Mouse (Mus musculus): ENCODE results near the gene Ube2l3. TPM values are rescaled to one million over a fixed set of nuclear protein-coding genes. Genes with fewer than 3 reads are reported as not detected.

Ube2l3 gene
- polyA plus RNA-seq, 1 experiment: 103 TPM

- H3K4me1 ChIP-seq: peaks cover 51% of the 10 kb centered on the region
- H3K27me3 ChIP-seq (replicated peaks): peaks cover 2% of the 10 kb centered on the region
- peak overlapping the region; percentile 96 for H3K4me3 ChIP-seq (replicated peaks)
- no peaks in the 10 kb centered on the region for H3K9me3 ChIP-seq
- TF ChIP-seq GATA1 (IDR thresholded peaks at IDR 0.05; ENCODE audit: borderline replicate concordance, low read length) (no peak), FLI1 (IDR thresholded peaks at IDR 0.05; ENCODE audit: low read length) (no peak)
- H3K36me3 ChIP-seq (replicated peaks; ENCODE audit: low read length): peaks cover 14% of the 10 kb centered on the region
Measured at GRCm38 (mm10) chr16:17131191-17132088, 71.0 kb downstream of the Ube2l3 start.

- Histone ChIP-seq H3K4me3 (replicated peaks) (no peak overlapping the region), H3K36me3 (replicated peaks; ENCODE audit: low read length) (peaks cover 26% of the 10 kb centered on the region), H3K9me3 (no peaks in the 10 kb centered on the region), H3K4me1 (peaks cover 69% of the 10 kb centered on the region), H3K27me3 (replicated peaks) (no peaks in the 10 kb centered on the region)
- TF ChIP-seq GATA1 (IDR thresholded peaks at IDR 0.05; ENCODE audit: borderline replicate concordance, low read length): no peak
- no peak for TF ChIP-seq FLI1 (IDR thresholded peaks at IDR 0.05; ENCODE audit: low read length)
Measured at GRCm38 (mm10) chr16:17127292-17127691, 75.2 kb downstream of the Ube2l3 start.

- H3K27me3 ChIP-seq (replicated peaks): no peaks in the 10 kb centered on the region
- peaks cover 43% of the 10 kb centered on the region for H3K36me3 ChIP-seq (replicated peaks; ENCODE audit: low read length)
- peak within 1 kb of the TSS; percentile 94 for H3K4me3 ChIP-seq (replicated peaks)
- peaks cover 51% of the 10 kb centered on the region for H3K4me1 ChIP-seq
- H3K9me3 ChIP-seq: no peaks in the 10 kb centered on the region
- TF ChIP-seq FLI1 (IDR thresholded peaks at IDR 0.05; ENCODE audit: low read length) (no peak), GATA1 (IDR thresholded peaks at IDR 0.05; ENCODE audit: borderline replicate concordance, low read length) (no peak)
Measured at GRCm38 (mm10) chr16:17124871-17125520, 77.5 kb downstream of the Ube2l3 start, which contains the start of gene 2610318N02Rik. TSS of gene 2610318N02Rik (minus strand) at chr16:17125167.

GRCm38 (mm10) chr16:17124119-17124870, 78.2 kb downstream of the Ube2l3 start:
- TF ChIP-seq GATA1 (IDR thresholded peaks at IDR 0.05; ENCODE audit: borderline replicate concordance, low read length): no peak
- no peak for TF ChIP-seq FLI1 (IDR thresholded peaks at IDR 0.05; ENCODE audit: low read length)
- no peaks in the 10 kb centered on the region for H3K27me3 ChIP-seq (replicated peaks)
- H3K36me3 ChIP-seq (replicated peaks; ENCODE audit: low read length): peaks cover 43% of the 10 kb centered on the region
- peak overlapping the region; percentile 94 for H3K4me3 ChIP-seq (replicated peaks)
- H3K9me3 ChIP-seq: no peaks in the 10 kb centered on the region
- peaks cover 45% of the 10 kb centered on the region for H3K4me1 ChIP-seq

- Histone ChIP-seq H3K4me3 (replicated peaks) (no peak overlapping the region), H3K9me3 (no peaks in the 10 kb centered on the region), H3K36me3 (replicated peaks; ENCODE audit: low read length) (peaks cover 68% of the 10 kb centered on the region), H3K27me3 (replicated peaks) (no peaks in the 10 kb centered on the region), H3K4me1 (peaks cover 48% of the 10 kb centered on the region)
- TF ChIP-seq FLI1 (IDR thresholded peaks at IDR 0.05; ENCODE audit: low read length) (no peak), GATA1 (IDR thresholded peaks at IDR 0.05; ENCODE audit: borderline replicate concordance, low read length) (no peak)
Measured at GRCm38 (mm10) chr16:17121569-17121968, 80.9 kb downstream of the Ube2l3 start.

GRCm38 (mm10) chr16:17117309-17117799, 85.1 kb downstream of the Ube2l3 start:
- no peak for TF ChIP-seq FLI1 (IDR thresholded peaks at IDR 0.05; ENCODE audit: low read length)
- no peak for TF ChIP-seq GATA1 (IDR thresholded peaks at IDR 0.05; ENCODE audit: borderline replicate concordance, low read length)
- no peak overlapping the region for H3K4me3 ChIP-seq (replicated peaks)
- H3K9me3 ChIP-seq: no peaks in the 10 kb centered on the region
- peaks cover 89% of the 10 kb centered on the region for H3K36me3 ChIP-seq (replicated peaks; ENCODE audit: low read length)
- H3K4me1 ChIP-seq: peaks cover 10% of the 10 kb centered on the region
- H3K27me3 ChIP-seq (replicated peaks): no peaks in the 10 kb centered on the region

GRCm38 (mm10) chr16:17110771-17111743, 91.4 kb downstream of the Ube2l3 start, which contains the start of gene Ppil2:
TSS of gene Ppil2 (minus strand) at chr16:17111257.
- Histone ChIP-seq H3K9me3 (no peaks in the 10 kb centered on the region), H3K27me3 (replicated peaks) (no peaks in the 10 kb centered on the region), H3K4me1 (peaks cover 24% of the 10 kb centered on the region), H3K4me3 (replicated peaks) (peak within 1 kb of the TSS; percentile 99), H3K36me3 (replicated peaks; ENCODE audit: low read length) (peaks cover 60% of the 10 kb centered on the region)
- TF ChIP-seq FLI1 (IDR thresholded peaks at IDR 0.05; ENCODE audit: low read length) (peak; percentile 48), GATA1 (IDR thresholded peaks at IDR 0.05; ENCODE audit: borderline replicate concordance, low read length) (no peak)

- Histone ChIP-seq H3K27me3 (replicated peaks) (no peaks in the 10 kb centered on the region), H3K36me3 (replicated peaks; ENCODE audit: low read length) (peaks cover 94% of the 10 kb centered on the region)
- TF ChIP-seq FLI1 (IDR thresholded peaks at IDR 0.05; ENCODE audit: low read length) (no peak), GATA1 (IDR thresholded peaks at IDR 0.05; ENCODE audit: borderline replicate concordance, low read length) (no peak)
Measured at GRCm38 (mm10) chr16:17104600-17104999, 97.8 kb downstream of the Ube2l3 start.

More at GRCm38 (mm10) chr16:17104600-17104999, 97.8 kb downstream of the Ube2l3 start:
- Histone ChIP-seq H3K4me3 (replicated peaks) (no peak overlapping the region), H3K9me3 (no peaks in the 10 kb centered on the region), H3K4me1 (peaks cover 19% of the 10 kb centered on the region)
